Mouse (Mus musculus) heart, embryonic 16.5 days (tissue): ENCODE data around the gene Sec24b. TPM values are rescaled to one million over a fixed set of nuclear protein-coding genes. Genes with fewer than 3 reads are reported as not detected.
A peak's percentile ranks its signal among the peaks of the same experiment; 100 is the strongest.

Experiments used
- ATAC-seq: fragments of 200-750 bp; cut with Nextera tagmentation; replicated peaks from 2 replicates; pipeline ENCODE4 v1.8.0; 2017; ENCODE audit warnings: moderate number of reproducible peaks; ENCODE audit not compliant: insufficient read depth, low FRiP score; ENCODE audit errors: extremely low read depth
- H3K27ac ChIP-seq: fragments of 300-500 bp; sonication (generic); 2 replicates; pipeline ENCODE4 v1.5.1; 2014; ENCODE audit warnings: mild to moderate bottlenecking, low read length, control low read depth, moderate library complexity
- H3K27me3 ChIP-seq: fragments of 300-500 bp; sonication (generic); 2 replicates; pipeline ENCODE4 v1.6.1; 2014; ENCODE audit warnings: low read length, mixed read lengths; ENCODE audit not compliant: control insufficient read depth, insufficient read depth
- H3K36me3 ChIP-seq: fragments of 300-500 bp; sonication (generic); 2 replicates; pipeline ENCODE4 v1.6.1; 2014; ENCODE audit not compliant: control insufficient read depth, insufficient read depth
- H3K4me1 ChIP-seq: fragments of 300-500 bp; sonication (generic); 2 replicates; pipeline ENCODE4 v1.6.1; 2014; ENCODE audit warnings: low read length, mixed read lengths; ENCODE audit not compliant: control insufficient read depth, insufficient read depth
- H3K4me2 ChIP-seq: fragments of 300-500 bp; sonication (generic); 2 replicates; pipeline ENCODE4 v1.6.1; 2014; ENCODE audit warnings: low read depth, mild to moderate bottlenecking, control low read depth, low read length
- H3K4me3 ChIP-seq: fragments of 300-500 bp; sonication (generic); 2 replicates; pipeline ENCODE4 v1.5.1; 2014; ENCODE audit warnings: mild to moderate bottlenecking, control low read depth, low read length
- H3K9ac ChIP-seq: fragments of 300-500 bp; sonication (generic); 2 replicates; pipeline ENCODE4 v1.6.1; 2014; ENCODE audit warnings: low read length, control low read depth
- H3K9me3 ChIP-seq: fragments of 300-500 bp; sonication (generic); replicated peaks from 2 replicates; pipeline ENCODE4 v1.6.1; 2016; ENCODE audit warnings: low read length; ENCODE audit not compliant: control insufficient read depth
- WGBS: fragments of 180-500 bp; shearing (Covaris S2); extraction: QIAGEN DNeasy Blood & Tissue Kit; methylation state at CpG from one replicate; pipeline ENCODE4 v1.1.7; 2014; 5-methylcytosine and 5-hydroxymethylcytosine counted together
- polyA plus RNA-seq: library from polyadenylated mRNA; unstranded; fragments of >200 nt; fragmentation: Nextera tagmentation; extraction: Ambion mirVana; gene quantifications from 2 replicates; pipeline ENCODE4 v1.2.1, GENCODE M21; 2015

The Sec24b gene
- polyA plus RNA-seq: 24.7 and 25.8 TPM in 2 replicates

DNA sequence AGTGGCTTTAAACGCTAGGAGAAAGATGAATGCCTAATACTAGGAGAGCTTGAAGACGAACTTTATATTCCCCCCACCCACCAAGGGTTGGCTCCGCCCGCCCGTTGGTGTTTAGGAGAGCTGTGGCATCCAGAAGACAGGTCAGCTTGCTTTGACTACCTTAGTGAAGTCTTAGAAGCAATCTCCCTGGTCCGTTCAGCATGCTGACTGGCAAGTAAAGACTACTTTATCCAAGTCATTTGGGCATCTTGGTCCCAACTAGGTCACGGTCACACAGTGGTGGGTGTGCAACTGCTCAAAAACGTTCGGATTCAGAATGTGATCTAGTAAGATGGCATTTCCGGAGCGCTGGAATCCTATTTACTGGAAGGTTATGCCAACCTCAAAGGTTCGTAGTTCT lies at the start of gene Sec24b:
TSS of gene Sec24b (minus strand) at position 273 of the 400 bp plus-strand sequence.
- WGBS: 7% methylated on average over 12 of the region's 12 CpGs
- peak within 1 kb of the TSS; percentile 91 for H3K9ac ChIP-seq
- peak within 1 kb of the TSS; percentile 98 for H3K27ac ChIP-seq
- peaks cover 36% of the 10 kb centered on the region for H3K4me1 ChIP-seq
- H3K36me3 ChIP-seq: no peaks in the 10 kb centered on the region
- no peak for ATAC-seq
- H3K9me3 ChIP-seq: no peaks in the 10 kb centered on the region
- peak within 1 kb of the TSS; percentile 91 for H3K4me2 ChIP-seq
- H3K4me3 ChIP-seq: peak within 1 kb of the TSS; percentile 78
- H3K27me3 ChIP-seq: no peaks in the 10 kb centered on the region

DNA sequence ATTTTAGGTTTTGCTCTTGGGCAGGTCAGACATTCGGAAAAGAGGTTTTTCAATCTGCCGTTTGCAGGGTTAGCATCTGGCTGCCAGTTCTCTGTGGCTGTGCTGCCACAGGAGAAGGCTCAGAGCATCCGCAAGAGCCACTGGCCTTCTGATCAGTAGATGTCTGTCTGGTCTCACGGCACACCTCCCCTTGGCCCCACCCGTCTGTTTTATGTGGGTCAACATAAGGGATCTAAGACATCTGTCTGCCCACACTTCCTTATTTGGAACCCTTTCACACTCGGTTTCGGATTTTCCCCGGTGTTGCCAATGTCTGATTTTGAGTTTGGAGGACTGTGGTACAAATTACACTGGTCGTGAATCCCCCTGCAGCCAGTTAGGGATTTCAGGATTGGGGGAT lies 43.1 kb upstream of the Sec24b start:
- WGBS: 47% methylated on average over 9 of the region's 9 CpGs
- Histone ChIP-seq H3K4me3 (no peak overlapping the region), H3K36me3 (no peaks in the 10 kb centered on the region), H3K9ac (no peak overlapping the region), H3K27ac (no peak overlapping the region), H3K4me2 (no peak overlapping the region), H3K9me3 (no peaks in the 10 kb centered on the region), H3K27me3 (no peaks in the 10 kb centered on the region), H3K4me1 (peaks cover 6% of the 10 kb centered on the region; the same call in 1 of the 2 replicates)
- ATAC-seq: no peak

DNA sequence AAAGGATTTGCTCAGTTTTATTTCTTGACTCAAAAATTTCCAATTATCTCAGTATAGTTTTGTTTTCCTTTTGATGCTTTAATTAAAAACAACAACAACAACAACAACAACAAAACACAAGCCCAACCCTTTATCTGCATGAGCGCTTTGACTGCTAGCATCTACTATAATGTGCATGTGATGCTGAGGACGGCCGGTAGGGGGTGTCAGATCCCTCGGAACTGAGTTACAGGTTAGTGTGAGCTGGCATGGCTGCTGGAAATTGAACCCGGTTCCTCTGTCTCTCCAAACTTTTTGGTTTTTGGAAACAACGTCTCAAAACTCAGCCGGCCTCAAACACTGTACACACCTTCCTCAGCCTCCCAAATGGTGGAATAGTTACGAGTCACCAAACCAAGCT lies 42.1 kb upstream of the Sec24b start:
- H3K36me3 ChIP-seq: no peaks in the 10 kb centered on the region
- no peak overlapping the region for H3K4me3 ChIP-seq
- no peak for ATAC-seq
- H3K4me2 ChIP-seq: no peak overlapping the region
- H3K9ac ChIP-seq: no peak overlapping the region
- 71% methylated on average over 8 of the region's 8 CpGs for WGBS
- no peaks in the 10 kb centered on the region for H3K9me3 ChIP-seq
- no peak overlapping the region for H3K27ac ChIP-seq
- peaks cover 3% of the 10 kb centered on the region; the same call in 1 of the 2 replicates for H3K4me1 ChIP-seq
- H3K27me3 ChIP-seq: no peaks in the 10 kb centered on the region

DNA sequence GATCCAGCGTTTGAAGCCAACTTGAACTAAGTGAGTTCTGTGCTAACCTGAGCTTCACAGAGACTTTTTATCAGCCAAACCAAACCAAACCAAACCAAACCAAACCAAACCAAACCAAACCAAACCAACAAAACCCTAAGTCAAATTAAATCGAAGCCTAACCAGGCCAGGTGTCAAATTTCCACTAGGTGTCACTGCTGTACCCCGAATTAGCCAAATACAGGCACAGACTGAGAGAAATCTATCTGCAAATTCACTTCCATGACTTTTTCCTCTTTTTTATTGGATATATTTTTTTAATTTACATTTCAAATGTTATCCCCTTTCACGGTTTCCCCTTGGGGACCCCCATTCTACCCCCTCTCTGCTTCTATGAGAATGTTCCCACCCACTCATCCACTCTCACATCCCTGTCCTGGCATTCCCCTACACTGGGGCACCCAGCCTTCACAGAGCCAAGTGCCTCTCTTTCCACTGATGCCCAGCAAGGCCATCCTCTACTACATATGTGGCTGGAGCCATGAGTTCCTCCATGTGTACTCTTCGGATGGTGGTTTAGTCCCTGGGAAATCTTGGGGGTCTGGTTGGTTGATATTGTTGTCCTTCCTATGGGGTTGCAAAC lies 33.9 kb upstream of the Sec24b start:
- H3K27me3 ChIP-seq: no peaks in the 10 kb centered on the region
- H3K4me2 ChIP-seq: no peak overlapping the region
- H3K4me3 ChIP-seq: no peak overlapping the region
- 39% methylated on average over 5 of the region's 5 CpGs for WGBS
- no peak overlapping the region for H3K27ac ChIP-seq
- ATAC-seq: no peak
- no peaks in the 10 kb centered on the region for H3K9me3 ChIP-seq
- H3K36me3 ChIP-seq: no peaks in the 10 kb centered on the region
- no peaks in the 10 kb centered on the region for H3K4me1 ChIP-seq
- H3K9ac ChIP-seq: no peak overlapping the region

DNA sequence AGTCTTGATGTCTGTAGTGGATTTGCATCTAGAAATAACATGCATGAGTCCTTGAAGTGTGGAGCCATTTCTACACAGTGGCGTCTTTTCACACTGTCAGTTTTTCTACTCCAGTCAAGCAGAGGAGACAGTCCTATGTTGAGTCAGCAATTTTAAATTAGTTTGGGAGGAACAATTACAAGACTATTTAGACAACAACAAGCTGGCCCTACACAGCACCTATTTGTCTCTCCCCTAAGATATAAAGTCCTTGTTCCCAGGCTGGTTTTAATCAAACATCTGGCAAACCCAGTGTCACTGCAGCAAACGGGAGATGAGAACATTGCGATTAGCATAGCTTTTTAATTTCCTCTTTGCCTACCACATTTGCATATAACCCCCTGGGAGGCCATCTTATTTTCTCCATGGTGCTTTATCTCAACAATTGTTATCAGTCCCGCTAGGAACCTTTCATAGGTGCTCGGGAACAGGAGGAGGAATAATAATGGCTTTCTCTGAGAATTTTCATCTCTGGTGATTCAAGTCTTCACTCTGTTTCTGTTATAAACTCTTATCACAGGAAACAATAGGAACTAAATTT lies 32.9 kb upstream of the Sec24b start:
- Histone ChIP-seq H3K27me3 (no peaks in the 10 kb centered on the region), H3K4me1 (no peaks in the 10 kb centered on the region), H3K9me3 (no peaks in the 10 kb centered on the region), H3K4me2 (no peak overlapping the region), H3K9ac (no peak overlapping the region), H3K27ac (no peak overlapping the region), H3K36me3 (no peaks in the 10 kb centered on the region), H3K4me3 (no peak overlapping the region)
- ATAC-seq: no peak
- WGBS: 61% methylated on average over 5 of the region's 5 CpGs

DNA sequence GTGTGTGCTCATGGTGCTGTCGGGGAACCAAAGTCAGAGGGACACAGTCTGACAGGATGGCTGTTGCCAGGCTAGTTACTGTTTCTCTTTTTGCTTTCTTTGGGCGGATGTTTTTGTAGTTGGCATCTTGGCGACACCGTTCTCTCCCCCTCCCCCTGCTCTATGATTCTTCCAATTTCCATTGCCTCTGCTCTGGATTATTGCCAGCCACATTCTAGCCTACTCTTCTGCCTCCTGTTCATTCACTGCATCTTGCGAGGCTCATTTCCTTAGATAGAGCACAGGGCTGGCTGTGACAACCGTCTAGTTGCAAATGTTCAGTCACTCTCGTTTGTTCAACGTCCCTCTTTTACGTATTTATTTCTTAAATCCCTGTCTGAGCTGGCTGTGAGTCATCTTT lies 29.1 kb upstream of the Sec24b start:
- no peak for ATAC-seq
- 65% methylated on average over 9 of the region's 9 CpGs for WGBS
- H3K9ac ChIP-seq: no peak overlapping the region
- no peaks in the 10 kb centered on the region for H3K36me3 ChIP-seq
- H3K4me1 ChIP-seq: no peaks in the 10 kb centered on the region
- H3K27ac ChIP-seq: no peak overlapping the region
- H3K4me3 ChIP-seq: no peak overlapping the region
- H3K4me2 ChIP-seq: no peak overlapping the region
- H3K9me3 ChIP-seq: no peaks in the 10 kb centered on the region; the same call in 1 of the 2 replicates
- no peaks in the 10 kb centered on the region for H3K27me3 ChIP-seq

DNA sequence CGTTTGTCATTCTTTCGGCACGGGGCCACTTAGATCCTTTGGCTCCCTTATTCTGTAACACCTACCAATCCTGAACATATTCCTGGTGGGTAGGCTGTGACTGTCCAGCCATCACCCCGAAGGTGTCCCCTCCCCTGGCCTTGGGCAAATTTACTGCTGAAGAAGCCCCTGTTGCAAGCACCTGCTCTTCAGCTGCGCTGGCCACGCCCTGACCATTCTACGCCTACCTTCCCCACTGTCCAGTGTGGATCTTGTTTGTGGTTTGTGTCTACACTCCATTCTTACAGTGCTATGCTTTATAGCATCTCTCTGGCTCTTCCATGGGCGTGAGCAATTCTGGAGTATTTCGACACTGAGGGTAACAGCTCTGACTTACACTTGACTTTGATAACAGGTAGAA lies 27.3 kb upstream of the Sec24b start:
- Histone ChIP-seq H3K27ac (no peak overlapping the region), H3K36me3 (no peaks in the 10 kb centered on the region), H3K4me3 (no peak overlapping the region), H3K4me2 (no peak overlapping the region), H3K9me3 (peaks cover 4% of the 10 kb centered on the region; the same call in 1 of the 2 replicates), H3K27me3 (no peaks in the 10 kb centered on the region), H3K9ac (no peak overlapping the region), H3K4me1 (no peaks in the 10 kb centered on the region)
- ATAC-seq: no peak
- 82% methylated on average over 9 of the region's 9 CpGs for WGBS

DNA sequence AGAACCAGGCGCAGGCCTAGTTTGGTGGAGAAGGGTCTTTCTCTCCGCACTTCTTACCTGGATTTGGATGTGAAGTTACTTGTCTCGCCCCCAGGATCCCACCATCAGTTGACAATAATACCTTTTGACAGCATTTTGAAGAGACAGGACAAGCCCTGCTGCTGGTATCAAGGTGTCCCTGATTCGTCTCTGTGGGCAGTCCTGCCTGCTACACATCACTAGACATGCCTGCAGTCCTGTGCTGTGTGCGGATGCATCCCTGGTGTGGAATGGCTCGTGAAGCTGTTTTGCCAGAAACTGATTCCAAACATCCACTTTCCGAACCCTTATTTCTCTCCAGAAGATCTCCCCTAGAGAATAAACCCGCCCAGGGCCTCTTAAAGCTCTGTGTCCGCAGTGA lies 26.1 kb upstream of the Sec24b start:
- no peaks in the 10 kb centered on the region for H3K27me3 ChIP-seq
- 81% methylated on average over 9 of the region's 9 CpGs for WGBS

DNA sequence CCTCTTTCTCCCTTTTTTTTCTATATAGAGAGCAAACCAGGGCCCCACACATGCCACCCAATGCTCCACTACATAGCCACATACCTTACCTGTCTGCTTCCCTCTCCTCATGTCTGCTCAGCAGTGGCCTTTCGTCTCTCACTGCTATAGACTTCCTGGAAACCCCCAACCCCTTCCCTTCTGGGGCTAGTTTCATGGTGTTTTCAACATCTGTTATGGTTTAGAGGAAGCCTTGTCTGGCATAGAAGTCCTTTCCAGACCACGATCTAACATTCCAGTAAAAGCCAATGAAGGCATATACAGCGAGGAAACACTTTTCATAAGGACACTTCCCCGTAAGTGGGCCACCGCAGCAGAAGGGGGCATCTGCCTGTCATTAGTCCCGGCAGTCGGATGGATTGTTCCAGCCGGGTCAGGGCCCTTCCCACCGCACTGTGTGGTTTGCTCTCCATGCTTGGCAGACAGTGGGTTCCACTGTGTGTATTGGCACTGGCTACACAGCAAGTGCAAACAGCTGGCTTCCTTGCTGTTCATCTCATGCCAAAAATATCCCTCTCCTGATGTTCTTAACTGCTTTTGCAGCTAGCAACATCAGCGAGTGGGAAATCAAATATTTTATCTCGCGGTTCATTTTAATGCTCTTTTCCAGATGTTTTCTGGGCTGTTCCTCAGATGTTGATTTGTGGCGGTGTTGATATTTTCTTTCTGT lies 25.2 kb upstream of the Sec24b start:
- Histone ChIP-seq H3K27ac (no peak overlapping the region), H3K4me2 (no peak overlapping the region), H3K27me3 (no peaks in the 10 kb centered on the region), H3K9me3 (peaks cover 4% of the 10 kb centered on the region; the same call in 1 of the 2 replicates), H3K9ac (no peak overlapping the region), H3K4me1 (no peaks in the 10 kb centered on the region), H3K36me3 (no peaks in the 10 kb centered on the region), H3K4me3 (no peak overlapping the region)
- 61% methylated on average over 13 of the region's 13 CpGs for WGBS
- ATAC-seq: no peak

More for the DNA sequence above, 26.1 kb upstream of the Sec24b start:
- Histone ChIP-seq H3K4me3 (no peak overlapping the region), H3K9ac (no peak overlapping the region), H3K27ac (no peak overlapping the region), H3K9me3 (peaks cover 4% of the 10 kb centered on the region; the same call in 1 of the 2 replicates), H3K4me1 (no peaks in the 10 kb centered on the region), H3K4me2 (no peak overlapping the region), H3K36me3 (no peaks in the 10 kb centered on the region)
- ATAC-seq: no peak
